Mouse (Mus musculus): ENCODE measurements around the gene Pard3b. TPM values are rescaled to one million over a fixed set of nuclear protein-coding genes. Genes with fewer than 3 reads are reported as not detected.

Gene Pard3b
- 1.6 and 2.3 TPM in 2 replicates for total RNA-seq (2017)

- no peak for ATAC-seq (ENCODE audit: extremely low read depth, insufficient number of reproducible peaks, low FRiP score, poor library complexity, severe bottlenecking)
These were observed at the start of gene Pard3b for GRCm38 (mm10) chr1:61638347-61639111. Gene Pard3b (plus strand): TSS chr1:61638824.

GRCm38 (mm10) chr1:61616176-61616575, 22.4 kb upstream of the Pard3b start:
- ATAC-seq (ENCODE audit: extremely low read depth, insufficient number of reproducible peaks, low FRiP score, poor library complexity, severe bottlenecking) = no peak

- no peak for ATAC-seq (ENCODE audit: extremely low read depth, insufficient number of reproducible peaks, low FRiP score, poor library complexity, severe bottlenecking)
These were observed 18.0 kb upstream of the Pard3b start for GRCm38 (mm10) chr1:61620651-61621050.

DNA sequence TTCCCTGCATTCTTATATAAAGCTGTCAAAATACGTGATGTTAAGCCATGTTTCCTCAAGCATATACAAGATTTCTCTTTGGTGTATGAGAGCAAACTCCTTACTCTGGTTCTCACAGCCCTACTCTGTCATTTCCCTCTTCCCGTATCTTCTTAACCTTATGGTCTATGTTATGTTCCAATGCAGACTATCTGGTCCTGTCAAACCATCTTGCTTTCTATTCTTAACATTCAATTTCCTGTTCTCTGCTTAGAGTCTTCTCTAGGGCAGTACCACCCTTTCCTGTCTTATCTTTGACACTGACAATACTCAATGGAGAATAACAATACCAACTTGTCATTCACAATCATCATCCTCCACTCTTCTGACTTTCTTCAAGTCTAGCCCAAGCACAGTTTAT, 8.8 kb upstream of the Pard3b start:
- no peak for ATAC-seq (ENCODE audit: extremely low read depth, insufficient number of reproducible peaks, low FRiP score, poor library complexity, severe bottlenecking)

GRCm38 (mm10) chr1:61639114-61640093, 780 bp downstream of the Pard3b start:
- no peak for ATAC-seq (ENCODE audit: extremely low read depth, insufficient number of reproducible peaks, low FRiP score, poor library complexity, severe bottlenecking)

GRCm38 (mm10) chr1:61641880-61642279, 3.3 kb downstream of the Pard3b start:
- no peak for ATAC-seq (ENCODE audit: extremely low read depth, insufficient number of reproducible peaks, low FRiP score, poor library complexity, severe bottlenecking)

- ATAC-seq (ENCODE audit: extremely low read depth, insufficient number of reproducible peaks, low FRiP score, poor library complexity, severe bottlenecking) = no peak
These were observed 6.4 kb downstream of the Pard3b start for GRCm38 (mm10) chr1:61645062-61645461.

DNA sequence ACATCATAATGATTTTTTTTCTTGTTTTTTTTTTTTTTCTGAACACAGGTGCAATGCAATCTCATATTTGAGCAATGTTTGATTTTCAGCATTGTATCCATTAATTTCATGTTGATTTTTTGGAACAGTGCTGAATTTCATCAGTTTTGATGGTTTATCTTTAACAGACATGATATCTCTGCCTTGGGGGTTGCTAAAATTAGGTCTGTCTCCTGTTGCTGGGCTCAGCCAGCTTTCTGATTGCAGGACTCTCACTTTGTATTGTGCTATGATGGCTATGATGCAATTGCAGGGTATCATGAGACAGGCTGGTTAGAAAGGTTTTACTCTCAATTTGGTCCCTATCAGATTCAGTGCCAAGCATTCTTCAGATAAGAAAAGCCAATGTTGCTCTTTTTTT, 11.3 kb downstream of the Pard3b start:
- no peak for ATAC-seq (ENCODE audit: extremely low read depth, insufficient number of reproducible peaks, low FRiP score, poor library complexity, severe bottlenecking)

DNA sequence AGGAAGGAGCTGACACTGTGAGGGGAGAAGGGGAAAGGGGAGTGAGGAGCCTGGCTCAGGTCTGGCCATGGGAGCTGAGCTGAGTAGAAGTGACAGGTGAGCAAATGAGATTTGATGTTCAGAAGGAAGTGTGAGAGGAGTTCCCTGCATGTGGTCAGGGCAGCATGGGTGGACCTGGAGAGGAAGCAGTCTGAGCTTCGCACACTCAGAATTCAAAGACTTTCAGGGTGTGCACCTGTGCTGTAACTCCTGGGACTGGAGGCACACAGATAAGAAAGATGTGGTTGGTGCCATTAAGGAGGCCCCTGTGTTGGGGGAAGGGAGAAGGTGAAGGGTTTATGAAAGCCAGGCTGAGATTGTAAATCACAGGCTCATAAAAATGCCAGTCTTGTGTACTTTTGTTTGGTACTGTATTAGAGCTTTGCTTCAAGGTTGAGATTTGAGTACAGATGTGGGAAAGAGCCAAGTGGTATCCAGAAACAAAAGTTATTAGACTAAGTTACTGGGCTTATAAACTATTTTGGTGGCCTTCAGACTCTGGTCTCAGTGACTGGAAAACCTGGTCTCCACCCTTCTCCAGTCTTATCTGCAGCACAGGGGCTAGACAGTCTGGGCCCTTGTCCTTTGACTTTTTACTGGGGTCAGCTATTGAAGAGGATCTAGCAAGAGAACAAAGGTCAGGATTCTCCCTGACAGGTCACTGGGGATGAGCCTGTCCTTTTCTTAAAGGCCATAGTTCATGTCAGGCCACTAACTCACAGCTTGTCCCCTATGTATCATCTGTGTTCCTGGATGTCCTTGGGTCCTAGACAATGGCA, 13.0 kb downstream of the Pard3b start:
- no peak for ATAC-seq (ENCODE audit: extremely low read depth, insufficient number of reproducible peaks, low FRiP score, poor library complexity, severe bottlenecking)

DNA sequence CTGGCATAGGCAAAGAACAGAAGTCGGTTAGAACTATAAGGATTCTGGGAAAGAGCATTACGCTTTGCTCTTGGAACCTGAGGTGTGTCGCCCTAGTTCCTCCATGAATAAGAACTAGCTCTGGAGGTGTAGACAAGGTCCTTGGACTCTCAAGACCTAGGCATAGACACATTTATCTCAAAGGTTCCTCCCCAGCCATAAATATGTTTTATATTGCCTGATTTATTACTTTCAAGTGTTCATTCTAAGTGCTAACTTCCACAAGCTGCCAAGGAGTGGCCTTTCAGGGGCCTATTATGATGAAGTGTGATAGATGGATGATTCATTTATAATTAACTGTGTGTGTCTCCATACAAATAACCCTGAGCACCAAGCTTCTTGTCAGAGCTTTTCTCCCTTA, 19.1 kb downstream of the Pard3b start:
- ATAC-seq (ENCODE audit: extremely low read depth, insufficient number of reproducible peaks, low FRiP score, poor library complexity, severe bottlenecking) = no peak

- no peak for ATAC-seq (ENCODE audit: extremely low read depth, insufficient number of reproducible peaks, low FRiP score, poor library complexity, severe bottlenecking)
These were observed 21.3 kb downstream of the Pard3b start for GRCm38 (mm10) chr1:61659931-61660330.

GRCm38 (mm10) chr1:61685221-61685814, 46.7 kb downstream of the Pard3b start:
- ATAC-seq (ENCODE audit: extremely low read depth, insufficient number of reproducible peaks, low FRiP score, poor library complexity, severe bottlenecking) = no peak

DNA sequence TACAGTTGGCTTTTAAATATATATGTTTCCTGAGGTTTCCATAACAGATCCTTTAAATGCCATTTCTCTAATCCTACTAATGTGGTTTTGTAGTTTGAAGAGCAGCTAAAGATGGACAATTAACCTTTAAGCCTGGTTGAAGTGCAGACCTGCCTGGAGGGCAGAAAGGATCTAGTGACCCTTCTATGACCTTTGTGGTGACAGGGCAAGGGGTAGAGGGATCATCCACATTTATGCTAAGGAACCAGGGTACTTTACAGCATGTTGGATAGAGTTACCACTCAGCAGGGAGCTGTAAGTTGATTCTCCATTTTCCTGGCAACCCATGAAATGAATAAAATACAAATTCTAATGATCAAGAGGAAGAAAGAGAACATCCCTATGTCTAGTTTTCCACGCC, 47.3 kb downstream of the Pard3b start:
- no peak for ATAC-seq (ENCODE audit: extremely low read depth, insufficient number of reproducible peaks, low FRiP score, poor library complexity, severe bottlenecking)

DNA sequence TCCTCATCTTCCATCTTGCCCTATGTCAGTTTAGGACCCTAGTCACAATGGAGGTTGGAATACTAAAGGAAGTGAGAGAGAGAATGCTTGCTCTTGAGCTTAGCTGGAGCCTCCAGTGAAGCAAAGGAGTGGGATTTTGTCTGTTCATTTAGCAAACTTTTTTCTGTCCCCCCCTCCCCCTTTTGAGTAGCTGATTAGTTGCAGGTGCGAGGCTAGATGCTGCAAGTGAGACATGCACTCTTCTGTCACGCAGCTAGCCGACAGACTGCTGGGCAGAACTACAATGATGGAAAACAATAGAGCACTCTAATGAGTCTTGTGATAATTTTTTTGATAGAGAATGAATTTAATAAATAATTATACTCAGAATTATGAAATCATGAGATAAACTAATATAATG, 49.7 kb downstream of the Pard3b start:
- no peak for ATAC-seq (ENCODE audit: extremely low read depth, insufficient number of reproducible peaks, low FRiP score, poor library complexity, severe bottlenecking)

- no peak for ATAC-seq (ENCODE audit: extremely low read depth, insufficient number of reproducible peaks, low FRiP score, poor library complexity, severe bottlenecking)
These were observed 60.0 kb downstream of the Pard3b start for GRCm38 (mm10) chr1:61698462-61699218.

DNA sequence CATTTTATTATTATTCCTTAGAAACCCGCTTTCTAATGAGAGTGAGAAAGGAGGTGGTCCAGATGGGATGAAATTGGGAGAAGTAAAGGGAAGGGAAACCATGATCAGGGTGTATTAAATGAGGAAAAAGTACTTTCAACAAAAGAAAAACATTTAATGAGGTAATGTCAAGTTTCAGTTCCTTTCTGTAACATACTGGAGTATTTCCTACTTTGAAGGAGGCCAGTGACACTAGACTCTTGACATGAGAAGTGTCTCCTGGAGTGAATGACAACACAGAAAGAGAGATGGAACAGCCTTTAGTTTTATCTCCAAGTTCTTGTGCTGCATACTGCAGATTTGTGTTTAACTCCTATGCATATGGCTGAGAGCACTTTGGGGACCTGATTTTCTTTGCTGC, 71.2 kb downstream of the Pard3b start:
- ATAC-seq (ENCODE audit: extremely low read depth, insufficient number of reproducible peaks, low FRiP score, poor library complexity, severe bottlenecking) = no peak

DNA sequence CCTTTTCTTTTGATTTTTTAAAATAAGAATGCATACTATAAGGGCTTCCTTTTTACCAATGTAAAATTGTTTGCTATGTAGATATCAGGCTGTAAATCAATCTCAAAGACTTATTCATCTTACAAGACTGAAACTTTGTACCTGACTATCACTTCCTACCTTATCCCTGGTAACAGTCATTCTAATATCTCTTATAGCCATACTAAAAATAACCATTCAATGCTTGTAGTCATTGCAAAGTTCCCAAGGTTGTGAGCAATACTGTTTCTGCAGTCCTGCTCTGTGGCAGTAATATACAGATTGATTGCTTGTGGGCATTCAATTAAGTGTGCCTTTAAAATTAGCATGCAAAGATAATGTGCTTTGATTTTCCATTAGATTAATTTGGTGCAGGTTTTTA, 72.9 kb downstream of the Pard3b start:
- no peak for ATAC-seq (ENCODE audit: extremely low read depth, insufficient number of reproducible peaks, low FRiP score, poor library complexity, severe bottlenecking)

GRCm38 (mm10) chr1:61729654-61730053, 91.0 kb downstream of the Pard3b start:
- ATAC-seq (ENCODE audit: extremely low read depth, insufficient number of reproducible peaks, low FRiP score, poor library complexity, severe bottlenecking) = no peak

Data from neutrophil, adult 5-6 weeks (primary cell).